Mouse (Mus musculus): ENCODE data around the gene Polr3gl.

DNA sequence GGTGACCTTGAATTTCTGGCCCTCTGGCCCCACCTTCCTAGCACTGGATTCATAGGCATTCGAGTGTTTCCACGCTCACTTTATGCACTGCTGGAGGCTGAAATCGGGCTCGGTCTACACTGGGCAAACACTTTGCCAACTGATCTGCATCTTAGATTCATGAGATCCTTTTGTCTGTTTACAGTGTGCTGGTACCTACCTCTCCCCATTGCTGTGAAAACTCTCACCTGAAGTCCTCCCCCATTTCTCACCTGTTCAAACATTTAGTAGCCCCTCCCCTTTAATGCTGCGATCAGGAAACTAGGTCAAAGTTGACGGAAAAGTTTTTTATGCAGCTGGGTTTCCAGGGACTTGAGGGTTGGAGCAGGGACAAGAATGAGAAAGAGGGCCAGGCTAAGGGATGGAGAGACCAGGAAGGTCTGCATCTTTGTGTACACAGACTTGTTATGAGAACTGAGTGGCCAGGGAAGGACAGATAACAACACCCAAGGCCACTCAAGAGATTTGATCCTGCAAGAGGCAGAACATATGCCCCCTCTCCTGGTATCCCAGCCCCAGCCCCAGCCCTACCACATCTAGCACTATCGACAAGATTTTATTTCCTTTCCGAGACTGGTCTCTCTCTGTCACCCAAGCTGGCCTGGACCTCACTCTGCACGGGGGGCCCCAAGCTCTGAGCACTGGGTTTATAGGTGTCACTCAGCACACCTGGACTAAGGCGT, 29.9 kb downstream of the Polr3gl start:
- TF ChIP-seq POLR2A (IDR thresholded peaks at IDR 0.05; ENCODE audit: extremely low read depth, insufficient read depth, low read length) (no peak), CTCF (IDR thresholded peaks at IDR 0.05; ENCODE audit: extremely low read depth, insufficient read depth, low read length) (no peak)
